Mouse (Mus musculus) adrenal gland, adult 2 months (tissue): ENCODE measurements around the gene Gm10272. TPM values are rescaled to one million over a fixed set of nuclear protein-coding genes. Genes with fewer than 3 reads are reported as not detected.
"Not testable (repeated sequence)": the region's sequence is repeated elsewhere in the genome, so short reads cannot be mapped to it uniquely, and the experiment has no call there.

Experiments
- DNase-seq: peaks from one replicate; pipeline ENCODE4 v3.0.0; 2021
- polyA plus RNA-seq: library from polyadenylated mRNA; depleted of rRNA; stranded (reverse); fragments of >200 nt; gene quantifications from 2 replicates; pipeline ENCODE4 v1.2.3, GENCODE M21; 2012; rRNA removed
- total RNA-seq, 2 experiments: library from RNA; stranded (reverse); gene quantifications; 2 replicates each; pipeline ENCODE4 v1.2.3; 2021

Gene Gm10272
- total and polyA plus RNA-seq, 3 experiments, result not detected

DNA sequence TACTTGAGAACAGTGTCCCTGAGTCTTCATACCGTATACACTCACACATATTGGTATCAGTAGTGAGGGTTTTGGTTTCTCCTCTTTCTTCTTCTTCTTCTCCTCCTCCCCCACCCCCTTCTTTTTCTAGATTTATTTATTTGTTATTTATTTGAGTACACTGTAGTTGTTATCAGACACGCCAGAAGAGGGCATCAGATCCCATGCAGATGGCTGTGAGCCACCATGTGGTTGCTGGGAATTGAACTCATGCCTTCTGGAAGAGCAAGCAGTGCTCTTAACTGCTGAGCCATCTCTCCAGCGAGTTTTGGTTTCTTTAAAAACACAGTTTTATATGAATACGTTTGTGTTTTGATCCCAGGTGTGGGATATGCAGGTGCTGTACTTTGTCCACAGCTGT, 21.9 kb downstream of the Gm10272 start:
- no peak for DNase-seq

DNA sequence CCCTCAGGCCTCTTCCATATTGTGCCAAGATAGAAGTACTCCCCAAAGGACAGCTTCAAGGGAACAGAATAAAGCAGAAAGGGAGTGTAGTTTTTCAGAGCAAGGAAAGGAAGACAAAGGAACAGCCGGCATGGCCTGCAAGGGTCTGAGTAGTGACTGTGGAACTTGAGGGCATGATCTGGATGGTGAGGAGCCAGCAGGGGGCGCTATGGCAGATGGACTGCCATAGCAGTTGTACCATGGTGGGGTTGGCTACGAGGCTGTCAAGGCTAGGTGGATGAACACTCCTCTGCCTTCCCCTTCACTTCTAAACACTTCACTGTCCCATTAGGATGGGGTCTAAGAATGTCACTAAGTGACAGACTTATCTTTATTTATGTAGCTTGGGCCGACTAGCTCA, 22.8 kb downstream of the Gm10272 start:
- DNase-seq, result no peak

DNA sequence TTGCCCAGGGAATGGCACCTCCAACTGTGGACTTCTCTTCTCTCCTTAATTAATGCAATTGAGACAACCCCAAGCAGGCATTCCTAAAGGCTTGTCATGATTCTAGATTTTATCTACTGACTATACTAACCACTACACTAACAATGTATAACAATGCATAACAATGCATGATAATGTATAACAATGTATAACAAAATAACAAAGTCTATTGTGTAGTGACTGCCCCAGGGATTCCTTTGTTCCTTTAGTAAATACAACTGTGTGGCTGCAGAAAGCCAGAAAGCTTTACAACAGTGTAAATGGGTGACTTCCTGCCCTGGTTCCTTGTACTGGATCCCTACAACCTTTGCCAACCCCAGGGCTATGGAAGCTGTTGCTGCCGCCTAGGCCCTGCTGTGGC, 29.5 kb downstream of the Gm10272 start:
- DNase-seq, result no peak

DNA sequence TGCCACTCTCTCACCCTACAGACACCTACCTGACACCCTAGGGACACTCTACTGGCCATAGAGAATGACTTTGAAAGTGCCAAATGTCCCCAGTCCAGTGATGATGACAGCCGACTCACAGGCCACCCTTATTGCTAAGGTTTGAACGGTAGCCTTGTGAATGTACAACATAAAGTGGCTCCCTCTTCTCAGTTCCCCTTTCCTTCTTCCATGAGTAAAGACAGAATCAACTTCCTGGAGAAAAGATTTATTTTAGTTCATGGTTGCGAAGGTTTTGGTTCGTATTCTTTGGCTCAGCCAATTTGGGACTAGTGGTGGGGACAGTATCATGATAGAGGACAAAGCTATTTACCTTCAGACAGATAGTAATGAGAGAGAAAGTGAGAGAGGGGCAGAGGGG, 32.5 kb downstream of the Gm10272 start:
- no peak for DNase-seq

DNA sequence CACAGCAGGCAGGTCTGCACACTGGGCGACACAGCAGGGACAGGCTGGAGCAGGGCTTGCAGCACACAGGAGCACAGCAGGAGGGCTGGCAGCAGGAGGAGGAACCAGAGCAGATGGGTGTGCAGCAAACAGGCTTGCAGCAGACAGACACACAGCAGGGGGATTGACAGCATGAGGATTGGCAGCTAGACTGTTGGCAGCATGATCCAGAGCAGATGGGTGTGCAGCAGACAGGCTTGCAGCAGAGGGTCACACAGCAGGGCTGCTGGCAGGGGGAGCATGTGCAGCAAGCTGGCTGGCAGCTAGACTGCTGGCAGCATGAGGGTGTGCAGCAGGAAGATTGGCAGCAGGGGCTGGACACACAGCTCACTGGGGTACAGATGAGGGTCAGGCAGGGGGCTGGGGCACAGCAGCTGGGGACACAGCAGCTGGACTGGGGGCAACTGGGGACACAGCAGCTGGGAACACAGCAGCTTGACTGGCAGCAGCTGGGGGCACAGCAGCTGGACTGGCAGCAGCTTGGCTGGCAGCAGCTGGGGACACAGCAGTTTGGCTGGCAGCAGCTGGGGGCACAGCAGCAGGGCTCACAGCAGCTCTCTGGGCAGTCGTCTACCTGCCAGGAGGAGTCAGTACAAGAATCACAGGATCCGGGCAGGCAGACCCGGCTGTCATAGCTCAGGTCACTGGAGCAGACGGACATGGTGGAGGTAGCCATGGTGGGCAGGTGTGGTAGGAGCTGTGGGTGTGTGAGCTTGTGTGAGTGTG, 35.7 kb downstream of the Gm10272 start, which contains the start of gene Gm18596:
Gm18596 (minus strand) TSS at position 715 of the 765 bp plus-strand sequence.
- not testable (repeated sequence) for DNase-seq

DNA sequence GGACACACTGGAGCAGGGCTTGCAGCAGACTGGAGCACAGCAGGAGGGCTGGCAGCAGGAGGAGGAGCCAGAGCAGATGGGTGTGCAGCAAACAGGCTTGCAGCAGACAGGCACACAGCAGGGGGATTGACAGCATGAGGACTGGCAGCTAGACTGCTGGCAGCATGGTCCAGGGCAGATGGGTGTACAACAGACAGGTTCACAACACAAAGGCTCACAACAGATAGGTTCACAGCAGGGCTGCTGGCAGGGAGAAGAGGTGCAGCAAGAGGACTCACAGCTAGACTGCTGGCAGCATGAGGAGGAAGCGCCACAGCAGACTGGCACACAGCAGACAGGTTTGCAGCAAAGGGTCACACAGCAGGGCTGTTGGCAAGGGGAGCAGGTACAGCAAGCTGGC, 44.3 kb downstream of the Gm10272 start:
- not testable (repeated sequence) for DNase-seq

DNA sequence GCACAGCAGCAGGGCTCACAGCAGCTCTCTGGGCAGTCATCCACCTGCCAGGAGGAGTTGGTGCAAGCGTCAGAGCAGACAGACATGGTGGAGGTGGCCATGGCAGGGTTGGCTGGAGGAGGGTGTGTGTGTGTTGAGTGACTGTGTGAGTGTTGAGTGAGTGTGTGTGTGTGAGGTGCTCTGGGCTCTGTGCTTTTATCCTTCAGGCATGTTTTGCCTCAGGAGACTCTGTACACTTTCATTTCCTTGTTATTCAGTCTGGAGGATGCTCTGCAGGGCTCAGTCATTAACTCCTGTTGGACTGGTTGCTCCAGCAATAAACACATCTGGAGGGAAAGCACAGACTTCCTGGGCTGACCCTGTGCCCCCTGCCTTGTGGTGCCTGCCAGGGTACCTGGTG, 44.8 kb downstream of the Gm10272 start, which contains the start of gene Gm9736:
Gm9736 (minus strand) TSS at position 101 of the 400 bp plus-strand sequence.
- DNase-seq, result not testable (repeated sequence)

DNA sequence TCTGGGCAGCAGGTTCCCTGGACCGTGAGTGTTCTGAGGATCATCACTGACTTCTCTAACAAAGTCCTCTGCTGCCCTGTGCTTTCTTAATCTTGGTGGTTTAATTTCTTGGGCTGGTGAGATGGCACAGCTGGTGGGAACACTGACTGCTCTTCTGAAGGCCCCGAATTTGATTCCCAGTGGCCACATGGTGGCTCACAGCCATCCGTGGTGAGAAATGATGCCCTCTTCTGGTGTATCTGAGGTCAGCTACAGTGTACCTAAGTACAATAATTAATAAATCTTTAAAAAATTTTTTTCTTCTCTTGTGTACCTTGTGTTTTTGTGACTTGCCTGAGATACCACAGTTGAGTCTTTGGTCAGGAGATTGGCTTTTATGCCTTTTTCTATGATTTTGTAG, 45.9 kb downstream of the Gm10272 start:
- DNase-seq, result not testable (repeated sequence)

DNA sequence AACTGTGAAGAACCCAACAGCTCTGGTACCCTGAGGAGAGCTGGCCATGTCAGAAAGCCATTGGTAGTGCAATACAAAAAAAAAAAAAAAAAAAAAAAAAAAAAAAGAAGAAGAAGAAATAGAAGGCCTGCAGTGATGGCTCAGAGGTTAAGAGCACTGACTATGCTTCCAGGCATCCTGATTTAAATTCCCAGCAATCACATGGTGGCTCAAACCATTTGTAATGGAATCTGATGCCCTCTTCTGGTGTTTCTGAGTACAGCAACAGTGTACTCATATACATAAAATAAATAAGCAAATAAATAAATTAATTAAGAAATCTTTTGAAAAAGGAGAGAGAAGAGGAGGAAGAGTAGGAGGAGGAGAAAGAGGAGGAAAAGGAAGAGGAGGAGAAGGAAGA, 47.0 kb downstream of the Gm10272 start:
- DNase-seq, result no peak

Other genes starting within 250 kb of the Gm10272 start
- 10 to 100 TPM; 17.9 to 21.0 TPM for gene Fam207a, start 190.8 kb upstream of the Gm10272 start, total RNA-seq
- gene Fam207a, start 190.8 kb upstream of the Gm10272 start, polyA plus RNA-seq, result 26.4 and 30.5 TPM in 2 replicates
- 1 to 10 TPM; 9.5 to 9.8 TPM for gene Itgb2, start 176.4 kb upstream of the Gm10272 start, total RNA-seq
- gene Itgb2, start 176.4 kb upstream of the Gm10272 start, polyA plus RNA-seq, result 5.1 and 7.4 TPM in 2 replicates
- gene Pttg1ip, start 124.9 kb upstream of the Gm10272 start, total RNA-seq, result 100 to 1,000 TPM; 174 to 202 TPM
- 127 and 165 TPM in 2 replicates for gene Pttg1ip, start 124.9 kb upstream of the Gm10272 start, polyA plus RNA-seq
- 100 to 1,000 TPM in 1 of 2 experiments, 10 to 100 TPM in 1; 97.7 to 104 TPM for gene Sumo3, start 100.5 kb upstream of the Gm10272 start, total RNA-seq
- 83.8 and 91.1 TPM in 2 replicates for gene Sumo3, start 100.5 kb upstream of the Gm10272 start, polyA plus RNA-seq
- 10 to 100 TPM; 27.5 to 28.5 TPM for gene Gm49325, start 100.4 kb upstream of the Gm10272 start, total RNA-seq
- gene Gm49325, start 100.4 kb upstream of the Gm10272 start, polyA plus RNA-seq, result not detected in 2 replicates
- 10 to 100 TPM; 50.0 to 55.0 TPM for gene Ube2g2, start 84.4 kb upstream of the Gm10272 start, total RNA-seq
- 27.9 and 37.4 TPM in 2 replicates for gene Ube2g2, start 84.4 kb upstream of the Gm10272 start, polyA plus RNA-seq
- gene Tspear, start 20.1 kb upstream of the Gm10272 start, total RNA-seq, result under 1 TPM; 0.17 to 0.62 TPM
- 0.94 and 1.1 TPM in 2 replicates for gene Tspear, start 20.1 kb upstream of the Gm10272 start, polyA plus RNA-seq
- not detected for gene Gm19402, start 15.9 kb upstream of the Gm10272 start, total RNA-seq
- gene Gm19402, start 15.9 kb upstream of the Gm10272 start, polyA plus RNA-seq, result not detected in 2 replicates
- gene Gm9508, start 9.4 kb upstream of the Gm10272 start, total RNA-seq, result not detected
- not detected in 2 replicates for gene Gm9508, start 9.4 kb upstream of the Gm10272 start, polyA plus RNA-seq
- gene Gm10024, start 4.8 kb downstream of the Gm10272 start, total RNA-seq, result not detected
- gene Gm10024, start 4.8 kb downstream of the Gm10272 start, polyA plus RNA-seq, result not detected in 2 replicates
- not detected for gene Gm10142, start 9.2 kb downstream of the Gm10272 start, total RNA-seq
- not detected in 2 replicates for gene Gm10142, start 9.2 kb downstream of the Gm10272 start, polyA plus RNA-seq
- gene Krtap12-1, start 14.0 kb downstream of the Gm10272 start, total RNA-seq, result not detected
- gene Krtap12-1, start 14.0 kb downstream of the Gm10272 start, polyA plus RNA-seq, result not detected in 2 replicates
- not detected for gene Gm10100, start 19.9 kb downstream of the Gm10272 start, total RNA-seq
- gene Gm10100, start 19.9 kb downstream of the Gm10272 start, polyA plus RNA-seq, result not detected in 2 replicates
- gene Gm18596, start 36.0 kb downstream of the Gm10272 start, total RNA-seq, result not detected
- not detected in 2 replicates for gene Gm18596, start 36.0 kb downstream of the Gm10272 start, polyA plus RNA-seq
- not detected for gene Gm9736, start 44.7 kb downstream of the Gm10272 start, total RNA-seq
- not detected in 2 replicates for gene Gm9736, start 44.7 kb downstream of the Gm10272 start, polyA plus RNA-seq
- not detected for gene Gm3233, start 53.1 kb downstream of the Gm10272 start, total RNA-seq
- gene Gm3233, start 53.1 kb downstream of the Gm10272 start, polyA plus RNA-seq, result not detected in 2 replicates
- gene Gm3238, start 64.7 kb downstream of the Gm10272 start, total RNA-seq, result not detected
- not detected in 2 replicates for gene Gm3238, start 64.7 kb downstream of the Gm10272 start, polyA plus RNA-seq
- not detected for gene Gm7138, start 70.3 kb downstream of the Gm10272 start, total RNA-seq
- gene Gm7138, start 70.3 kb downstream of the Gm10272 start, polyA plus RNA-seq, result not detected in 2 replicates
- not detected for gene Gm3250, start 75.9 kb downstream of the Gm10272 start, total RNA-seq
- gene Gm3250, start 75.9 kb downstream of the Gm10272 start, polyA plus RNA-seq, result not detected in 2 replicates
- not detected for gene Gm7137, start 81.6 kb downstream of the Gm10272 start, total RNA-seq
- not detected in 2 replicates for gene Gm7137, start 81.6 kb downstream of the Gm10272 start, polyA plus RNA-seq
- not detected for gene Gm9639, start 88.5 kb downstream of the Gm10272 start, total RNA-seq
- not detected in 2 replicates for gene Gm9639, start 88.5 kb downstream of the Gm10272 start, polyA plus RNA-seq
- gene Gm19668, start 92.5 kb downstream of the Gm10272 start, total RNA-seq, result not detected
- not detected in 2 replicates for gene Gm19668, start 92.5 kb downstream of the Gm10272 start, polyA plus RNA-seq
- not detected for gene Gm9507, start 105.2 kb downstream of the Gm10272 start, total RNA-seq
- 0.31 TPM in 1 of 2 replicates, not detected in the other for gene Gm9507, start 105.2 kb downstream of the Gm10272 start, polyA plus RNA-seq
- gene Gm2696, start 108.1 kb downstream of the Gm10272 start, total RNA-seq, result not detected
- gene Gm2696, start 108.1 kb downstream of the Gm10272 start, polyA plus RNA-seq, result not detected in 2 replicates
- gene Krtap10-4, start 120.5 kb downstream of the Gm10272 start, total RNA-seq, result not detected
- not detected in 2 replicates for gene Krtap10-4, start 120.5 kb downstream of the Gm10272 start, polyA plus RNA-seq
- not detected for gene Krtap10-10, start 129.3 kb downstream of the Gm10272 start, total RNA-seq
- gene Krtap10-10, start 129.3 kb downstream of the Gm10272 start, polyA plus RNA-seq, result not detected in 2 replicates
- gene Gm36176, start 140.2 kb downstream of the Gm10272 start, total RNA-seq, result not detected
- not detected in 2 replicates for gene Gm36176, start 140.2 kb downstream of the Gm10272 start, polyA plus RNA-seq
- gene Gm10318, start 146.2 kb downstream of the Gm10272 start, total RNA-seq, result not detected
- gene Gm10318, start 146.2 kb downstream of the Gm10272 start, polyA plus RNA-seq, result not detected in 2 replicates
- not detected for gene Gm3285, start 155.3 kb downstream of the Gm10272 start, total RNA-seq
- gene Gm3285, start 155.3 kb downstream of the Gm10272 start, polyA plus RNA-seq, result not detected in 2 replicates
- 1 to 10 TPM; 5.2 to 8.1 TPM for gene Lrrc3, start 195.9 kb downstream of the Gm10272 start, total RNA-seq
- gene Lrrc3, start 195.9 kb downstream of the Gm10272 start, polyA plus RNA-seq, result 4.1 and 6.3 TPM in 2 replicates